Mouse (Mus musculus): Measurements from ENCODE around the gene Rtf2. TPM values are rescaled to one million over a fixed set of nuclear protein-coding genes. Genes with fewer than 3 reads are reported as not detected.

The Rtf2 gene
- polyA plus RNA-seq, 1 experiment from 2014 or later: 60.5 TPM

DNA sequence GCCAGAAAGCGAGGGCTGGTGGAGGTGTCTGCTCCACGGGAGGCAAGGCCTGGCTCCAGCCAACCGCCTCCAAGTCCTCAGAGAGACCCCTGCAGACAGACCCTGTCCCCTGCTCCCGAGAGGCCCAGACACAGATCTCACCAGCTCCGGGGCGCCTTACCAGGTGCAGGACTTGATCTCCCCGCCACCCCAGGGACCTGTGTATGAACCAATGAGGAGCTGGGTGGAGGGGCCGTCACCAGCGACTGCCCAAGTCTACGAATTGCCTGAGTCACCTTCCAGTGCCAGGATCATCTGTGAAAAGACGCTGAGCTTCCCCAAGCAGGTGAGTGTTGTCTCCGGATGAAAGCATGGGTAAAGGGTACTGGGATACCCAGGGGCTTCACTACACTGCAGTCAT, 24.1 kb upstream of the Rtf2 start:
- Histone ChIP-seq H3K9ac (ENCODE audit: low read length) (no peak overlapping the region), H3K4me2 (ENCODE audit: low read depth, low read length) (no peak overlapping the region), H3K9me3 (replicated peaks; ENCODE audit: control insufficient read depth, low read length) (no peaks in the 10 kb centered on the region), H3K27ac (ENCODE audit: low read length) (no peak overlapping the region), H3K4me3 (ENCODE audit: low read length) (no peak overlapping the region), H3K36me3 (ENCODE audit: control insufficient read depth, insufficient read depth) (no peaks in the 10 kb centered on the region), H3K27me3 (ENCODE audit: control insufficient read depth, insufficient read depth, low read length) (no peaks in the 10 kb centered on the region), H3K4me1 (ENCODE audit: control insufficient read depth, insufficient read depth, low read length) (peaks cover 12% of the 10 kb centered on the region)
- WGBS: 61% methylated on average over 12 of the region's 12 CpGs
- ATAC-seq (replicated peaks; ENCODE audit: extremely low read depth, insufficient read depth, low FRiP score): no peak

DNA sequence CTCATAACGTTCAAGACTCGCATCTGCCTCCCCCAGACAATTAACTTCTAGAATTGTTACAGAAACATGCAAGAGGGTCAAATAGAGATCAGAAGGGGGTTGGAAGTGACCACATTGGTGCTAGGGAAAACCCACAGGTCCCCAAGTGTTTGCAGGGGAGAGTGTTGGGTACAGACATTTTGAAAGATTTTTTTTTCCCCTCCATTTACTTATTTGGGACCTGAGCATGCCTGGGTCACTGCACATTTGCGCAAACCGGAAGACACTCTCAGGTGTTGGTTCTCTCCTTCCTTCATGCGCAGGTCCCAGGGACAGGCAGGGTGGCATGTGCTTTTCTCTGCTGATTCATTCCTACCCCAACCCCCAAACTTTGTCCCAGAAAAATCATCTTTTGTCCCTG, 23.5 kb upstream of the Rtf2 start:
- no peak for ATAC-seq (replicated peaks; ENCODE audit: extremely low read depth, insufficient read depth, low FRiP score)
- no peak overlapping the region for H3K27ac ChIP-seq (ENCODE audit: low read length)

DNA sequence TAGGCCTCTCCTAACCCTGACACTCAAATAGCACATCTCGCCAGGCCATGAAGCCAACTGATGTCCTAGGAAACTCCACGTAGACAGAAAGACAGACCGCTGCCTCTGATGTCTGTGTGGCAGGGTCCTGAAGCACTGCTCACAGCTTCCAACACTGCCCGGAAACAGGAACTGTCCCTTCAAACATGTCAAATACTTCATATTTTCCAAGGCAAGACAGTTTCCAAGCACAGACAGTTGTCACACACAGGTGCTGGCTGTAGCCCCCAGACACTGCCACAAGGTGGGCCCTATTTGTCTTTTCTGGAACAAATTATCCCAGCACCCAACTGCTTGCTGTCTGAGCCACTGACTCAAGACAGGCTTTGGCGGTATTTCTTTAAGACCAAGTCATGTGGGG, 22.1 kb upstream of the Rtf2 start:
- Histone ChIP-seq H3K9me3 (replicated peaks; ENCODE audit: control insufficient read depth, low read length) (no peaks in the 10 kb centered on the region), H3K4me3 (ENCODE audit: low read length) (no peak overlapping the region), H3K9ac (ENCODE audit: low read length) (no peak overlapping the region), H3K4me1 (ENCODE audit: control insufficient read depth, insufficient read depth, low read length) (peaks cover 5% of the 10 kb centered on the region), H3K4me2 (ENCODE audit: low read depth, low read length) (no peak overlapping the region), H3K27me3 (ENCODE audit: control insufficient read depth, insufficient read depth, low read length) (no peaks in the 10 kb centered on the region), H3K27ac (ENCODE audit: low read length) (no peak overlapping the region), H3K36me3 (ENCODE audit: control insufficient read depth, insufficient read depth) (no peaks in the 10 kb centered on the region)
- WGBS: 80% methylated on average over 5 of the region's 5 CpGs
- ATAC-seq (replicated peaks; ENCODE audit: extremely low read depth, insufficient read depth, low FRiP score): no peak

More for the DNA sequence above, 23.5 kb upstream of the Rtf2 start:
- Histone ChIP-seq H3K36me3 (ENCODE audit: control insufficient read depth, insufficient read depth) (no peaks in the 10 kb centered on the region), H3K4me2 (ENCODE audit: low read depth, low read length) (no peak overlapping the region), H3K4me1 (ENCODE audit: control insufficient read depth, insufficient read depth, low read length) (peaks cover 12% of the 10 kb centered on the region), H3K9ac (ENCODE audit: low read length) (no peak overlapping the region), H3K9me3 (replicated peaks; ENCODE audit: control insufficient read depth, low read length) (no peaks in the 10 kb centered on the region), H3K27me3 (ENCODE audit: control insufficient read depth, insufficient read depth, low read length) (no peaks in the 10 kb centered on the region), H3K4me3 (ENCODE audit: low read length) (no peak overlapping the region)
- WGBS: 88% methylated on average over 5 of the region's 5 CpGs

DNA sequence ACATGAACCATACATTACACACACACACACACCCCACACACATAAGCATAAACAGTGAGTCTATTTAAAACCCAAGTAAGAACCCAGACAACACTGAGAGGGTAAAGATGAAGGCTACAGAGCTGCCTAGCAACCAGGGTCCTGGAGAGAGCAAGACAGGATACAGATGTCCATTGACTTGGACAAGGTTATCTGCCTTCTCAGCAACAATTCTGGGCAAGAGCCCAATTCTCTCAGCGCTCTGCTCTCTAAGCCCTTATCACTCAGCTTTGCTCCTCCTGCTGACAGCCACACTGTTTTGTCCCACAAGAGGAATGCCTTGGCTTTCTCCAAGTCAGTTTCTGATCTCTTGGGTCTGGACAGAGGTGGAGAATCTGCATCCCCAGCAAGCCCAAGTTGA, 9.7 kb upstream of the Rtf2 start:
- H3K36me3 ChIP-seq (ENCODE audit: control insufficient read depth, insufficient read depth): no peaks in the 10 kb centered on the region
- H3K4me1 ChIP-seq (ENCODE audit: control insufficient read depth, insufficient read depth, low read length): peaks cover 15% of the 10 kb centered on the region
- no peaks in the 10 kb centered on the region for H3K27me3 ChIP-seq (ENCODE audit: control insufficient read depth, insufficient read depth, low read length)
- H3K9me3 ChIP-seq (replicated peaks; ENCODE audit: control insufficient read depth, low read length): no peaks in the 10 kb centered on the region
- H3K4me3 ChIP-seq (ENCODE audit: low read length): no peak overlapping the region
- H3K9ac ChIP-seq (ENCODE audit: low read length): no peak overlapping the region
- H3K4me2 ChIP-seq (ENCODE audit: low read depth, low read length): no peak overlapping the region
- H3K27ac ChIP-seq (ENCODE audit: low read length): peak overlapping the region; percentile 33
- peak; percentile 95 for ATAC-seq (replicated peaks; ENCODE audit: extremely low read depth, insufficient read depth, low FRiP score)
- WGBS: 11% methylated on average over 1 of the region's 1 CpGs

DNA sequence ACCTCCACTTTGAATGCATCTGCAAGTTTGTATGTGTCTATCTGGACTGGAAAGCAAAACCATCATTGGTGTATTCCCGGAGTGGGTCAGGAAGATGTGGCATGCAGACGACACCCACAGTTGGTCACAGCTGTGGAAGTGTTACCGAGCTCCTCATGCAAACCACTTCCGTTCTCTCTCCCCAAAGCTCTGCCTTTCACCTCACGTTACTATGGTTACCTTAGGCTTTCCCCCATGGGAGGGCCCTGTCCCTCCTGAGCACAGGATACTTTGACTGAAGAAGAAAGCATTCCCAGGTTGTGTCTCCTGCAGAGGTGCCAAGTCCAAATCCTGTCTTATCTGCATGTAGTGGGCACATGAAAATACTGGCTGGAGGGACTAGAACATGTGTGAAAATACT, 6.6 kb upstream of the Rtf2 start:
- H3K9me3 ChIP-seq (replicated peaks; ENCODE audit: control insufficient read depth, low read length): no peaks in the 10 kb centered on the region
- no peak overlapping the region for H3K27ac ChIP-seq (ENCODE audit: low read length)
- WGBS: 42% methylated on average over 5 of the region's 5 CpGs
- H3K27me3 ChIP-seq (ENCODE audit: control insufficient read depth, insufficient read depth, low read length): no peaks in the 10 kb centered on the region
- no peak overlapping the region for H3K4me2 ChIP-seq (ENCODE audit: low read depth, low read length)
- H3K4me3 ChIP-seq (ENCODE audit: low read length): no peak overlapping the region
- H3K9ac ChIP-seq (ENCODE audit: low read length): no peak overlapping the region
- H3K4me1 ChIP-seq (ENCODE audit: control insufficient read depth, insufficient read depth, low read length): peaks cover 15% of the 10 kb centered on the region
- 0 out of 2 replicates have a peak, but pooled peaks have one; percentile 10 for ATAC-seq (replicated peaks; ENCODE audit: extremely low read depth, insufficient read depth, low FRiP score)
- no peaks in the 10 kb centered on the region for H3K36me3 ChIP-seq (ENCODE audit: control insufficient read depth, insufficient read depth)

DNA sequence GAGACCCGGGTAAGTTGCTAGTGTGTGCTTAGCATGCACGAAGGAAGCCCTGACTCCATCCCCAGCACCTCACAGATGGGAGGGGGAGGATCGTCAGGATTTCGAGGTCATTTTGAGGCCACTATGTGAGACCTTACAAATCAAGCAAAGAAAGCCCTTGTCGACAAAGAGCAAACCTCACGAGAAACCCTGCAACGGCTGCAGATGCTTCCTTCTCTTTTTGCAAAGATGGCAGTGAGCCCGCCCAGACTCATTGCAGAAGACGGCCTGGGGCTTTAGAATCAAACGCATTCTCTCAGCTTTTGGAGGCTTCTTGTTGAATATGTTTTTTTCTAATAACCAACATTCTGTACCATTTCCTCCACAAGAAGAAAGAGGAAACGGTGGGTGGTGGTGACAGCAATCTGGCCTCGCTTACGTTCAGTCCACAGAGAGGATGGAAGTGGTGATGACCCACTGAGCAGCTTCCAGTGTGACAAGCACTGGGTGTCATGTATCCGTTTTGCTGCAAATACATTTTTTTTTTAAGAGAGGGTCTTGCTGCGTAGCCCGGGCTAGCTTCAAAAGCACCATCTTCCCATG, 2.9 kb upstream of the Rtf2 start:
- Histone ChIP-seq H3K9ac (ENCODE audit: low read length) (no peak overlapping the region), H3K36me3 (ENCODE audit: control insufficient read depth, insufficient read depth) (no peaks in the 10 kb centered on the region), H3K27ac (ENCODE audit: low read length) (no peak overlapping the region), H3K4me2 (ENCODE audit: low read depth, low read length) (no peak overlapping the region), H3K4me3 (ENCODE audit: low read length) (no peak overlapping the region), H3K4me1 (ENCODE audit: control insufficient read depth, insufficient read depth, low read length) (peaks cover 13% of the 10 kb centered on the region), H3K9me3 (replicated peaks; ENCODE audit: control insufficient read depth, low read length) (no peaks in the 10 kb centered on the region), H3K27me3 (ENCODE audit: control insufficient read depth, insufficient read depth, low read length) (no peaks in the 10 kb centered on the region)
- 52% methylated on average over 16 of the region's 16 CpGs for WGBS
- no peak for ATAC-seq (replicated peaks; ENCODE audit: extremely low read depth, insufficient read depth, low FRiP score)

DNA sequence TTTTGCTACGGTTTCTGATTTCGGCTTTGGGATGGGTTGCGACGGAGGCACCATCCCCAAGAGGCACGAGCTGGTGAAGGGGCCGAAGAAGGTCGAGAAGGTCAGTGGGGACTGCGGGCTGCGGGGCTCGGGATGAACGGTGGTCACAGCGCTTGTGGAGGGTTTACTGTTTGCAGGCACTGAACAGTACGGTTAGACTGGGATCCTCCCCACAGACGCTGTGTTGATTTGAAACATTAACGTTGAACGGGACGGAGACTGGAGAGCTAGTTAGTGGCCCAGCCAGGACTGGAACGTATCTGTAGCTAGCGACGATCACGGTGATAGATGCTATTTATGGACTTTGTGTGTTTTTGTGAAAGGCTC, 267 bp downstream of the Rtf2 start:
- under 1% methylated on average over 21 of the region's 21 CpGs for WGBS
- Histone ChIP-seq H3K4me1 (ENCODE audit: control insufficient read depth, insufficient read depth, low read length) (peaks cover 13% of the 10 kb centered on the region), H3K36me3 (ENCODE audit: control insufficient read depth, insufficient read depth) (no peaks in the 10 kb centered on the region), H3K9me3 (replicated peaks; ENCODE audit: control insufficient read depth, low read length) (no peaks in the 10 kb centered on the region), H3K27me3 (ENCODE audit: control insufficient read depth, insufficient read depth, low read length) (no peaks in the 10 kb centered on the region), H3K27ac (ENCODE audit: low read length) (peak overlapping the region; percentile 63), H3K4me2 (ENCODE audit: low read depth, low read length) (peak overlapping the region; percentile 97), H3K9ac (ENCODE audit: low read length) (peak overlapping the region; percentile 83), H3K4me3 (ENCODE audit: low read length) (peak overlapping the region; percentile 95)
- peak; percentile 37; the same call in 1 of the 2 replicates for ATAC-seq (replicated peaks; ENCODE audit: extremely low read depth, insufficient read depth, low FRiP score)

DNA sequence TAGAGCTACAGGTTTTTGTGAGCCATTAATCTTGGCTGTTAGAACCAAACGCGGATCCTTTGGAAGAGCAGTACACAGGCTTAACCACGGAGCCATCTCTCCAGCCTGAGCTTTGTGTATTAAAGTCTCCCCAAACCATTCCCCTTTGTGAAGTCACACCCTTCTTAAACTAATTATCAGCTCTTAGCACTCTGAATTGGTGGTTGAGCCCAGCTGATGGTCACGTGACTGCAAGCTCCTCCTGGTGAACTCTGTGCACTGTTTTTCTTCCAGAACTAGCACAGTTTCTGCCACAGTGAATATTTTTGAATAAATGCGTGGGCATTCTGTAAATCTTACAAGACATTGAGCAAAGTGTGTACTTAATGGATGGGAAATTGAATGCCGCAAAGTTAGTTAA, 820 bp downstream of the Rtf2 start:
- WGBS: 28% methylated on average over 6 of the region's 6 CpGs
- no peak for ATAC-seq (replicated peaks; ENCODE audit: extremely low read depth, insufficient read depth, low FRiP score)
- peaks cover 13% of the 10 kb centered on the region for H3K4me1 ChIP-seq (ENCODE audit: control insufficient read depth, insufficient read depth, low read length)
- H3K36me3 ChIP-seq (ENCODE audit: control insufficient read depth, insufficient read depth): peaks cover 4% of the 10 kb centered on the region; the same call in 1 of the 2 replicates
- H3K4me2 ChIP-seq (ENCODE audit: low read depth, low read length): peak overlapping the region; percentile 97
- no peaks in the 10 kb centered on the region for H3K27me3 ChIP-seq (ENCODE audit: control insufficient read depth, insufficient read depth, low read length)
- H3K4me3 ChIP-seq (ENCODE audit: low read length): peak overlapping the region; percentile 95
- H3K9ac ChIP-seq (ENCODE audit: low read length): peak overlapping the region; percentile 83
- no peaks in the 10 kb centered on the region for H3K9me3 ChIP-seq (replicated peaks; ENCODE audit: control insufficient read depth, low read length)
- no peak overlapping the region; the same call in 1 of the 2 replicates for H3K27ac ChIP-seq (ENCODE audit: low read length)

DNA sequence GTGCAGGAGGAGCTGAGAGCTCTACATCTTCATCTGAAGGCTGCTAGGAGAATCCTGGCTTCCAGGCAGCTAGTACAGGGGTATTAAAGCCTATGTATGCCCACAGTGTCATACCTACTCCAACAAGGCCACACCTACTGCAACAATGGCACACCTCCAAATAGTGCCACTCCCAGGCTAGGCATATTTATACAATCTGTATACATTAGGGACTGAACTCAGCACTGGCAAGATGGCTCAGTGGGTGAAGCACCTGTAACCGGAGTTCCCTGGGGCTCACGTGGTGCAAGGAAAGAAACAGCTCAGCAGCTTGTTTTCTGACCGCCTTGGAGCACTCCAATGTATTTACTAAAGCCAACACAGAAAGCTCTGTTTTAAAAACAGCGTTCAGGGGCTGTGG, 5.3 kb downstream of the Rtf2 start:
- 93% methylated on average over 4 of the region's 4 CpGs for WGBS
- peaks cover 38% of the 10 kb centered on the region for H3K36me3 ChIP-seq (ENCODE audit: control insufficient read depth, insufficient read depth)

More for the DNA sequence above, 5.3 kb downstream of the Rtf2 start:
- Histone ChIP-seq H3K4me1 (ENCODE audit: control insufficient read depth, insufficient read depth, low read length) (peaks cover 9% of the 10 kb centered on the region), H3K9ac (ENCODE audit: low read length) (no peak overlapping the region), H3K4me2 (ENCODE audit: low read depth, low read length) (no peak overlapping the region), H3K4me3 (ENCODE audit: low read length) (no peak overlapping the region), H3K27me3 (ENCODE audit: control insufficient read depth, insufficient read depth, low read length) (no peaks in the 10 kb centered on the region), H3K9me3 (replicated peaks; ENCODE audit: control insufficient read depth, low read length) (no peaks in the 10 kb centered on the region), H3K27ac (ENCODE audit: low read length) (no peak overlapping the region)
- no peak for ATAC-seq (replicated peaks; ENCODE audit: extremely low read depth, insufficient read depth, low FRiP score)
